Mouse (Mus musculus) thymus, adult 18-20 months (tissue): ENCODE results near the gene Fgfr2.
"Not testable (repeated sequence)": the region's sequence is repeated elsewhere in the genome, so short reads cannot be mapped to it uniquely, and the experiment has no call there.

Experiments
- DNase-seq, 2 experiments: peaks; one replicate each; pipeline ENCODE4 v3.0.0; 2022; ENCODE audit warnings: mixed read lengths in 2 of 2

Gene Fgfr2

DNA sequence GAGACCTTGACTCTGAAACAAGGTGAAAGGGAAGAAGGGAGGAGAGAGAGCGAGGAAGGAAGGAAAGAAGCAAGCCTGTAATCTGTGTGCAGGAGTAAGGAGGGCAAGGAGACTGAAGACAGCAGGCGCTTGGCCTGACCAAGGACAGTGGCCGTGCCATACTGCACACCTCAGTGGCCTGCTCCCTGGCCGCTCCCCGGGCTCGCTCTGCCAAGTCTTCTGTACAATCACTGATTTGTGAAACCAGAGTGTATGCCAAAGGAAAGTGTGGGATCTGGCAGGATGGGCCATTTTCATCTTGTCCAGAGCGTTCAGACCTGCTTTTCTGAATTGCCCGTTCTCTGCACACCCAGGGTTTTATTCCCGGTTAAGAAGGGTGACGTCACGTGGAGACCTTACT lies 441.9 kb downstream of the Fgfr2 start:
- DNase-seq, result no peak

DNA sequence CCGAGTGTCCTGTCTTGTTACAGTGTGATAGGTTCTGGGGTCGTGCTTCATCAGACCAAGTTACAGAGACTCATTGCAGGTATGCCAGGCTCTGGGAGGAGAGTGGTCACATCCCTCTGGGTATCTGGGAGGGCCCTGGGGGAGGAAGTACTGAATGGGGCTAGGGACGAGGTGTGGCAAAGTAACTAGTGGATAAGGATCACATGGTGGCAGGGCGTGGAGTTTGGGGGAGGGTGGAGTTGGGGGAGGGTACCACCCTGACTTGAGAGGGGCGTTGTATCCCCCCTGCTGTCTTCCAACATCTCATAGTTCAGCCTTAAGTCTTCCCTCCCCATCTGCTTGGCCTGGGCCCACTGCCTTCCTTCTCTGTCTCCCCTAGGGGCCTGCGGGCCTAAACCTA lies 443.6 kb downstream of the Fgfr2 start:
- DNase-seq, result no peak

DNA sequence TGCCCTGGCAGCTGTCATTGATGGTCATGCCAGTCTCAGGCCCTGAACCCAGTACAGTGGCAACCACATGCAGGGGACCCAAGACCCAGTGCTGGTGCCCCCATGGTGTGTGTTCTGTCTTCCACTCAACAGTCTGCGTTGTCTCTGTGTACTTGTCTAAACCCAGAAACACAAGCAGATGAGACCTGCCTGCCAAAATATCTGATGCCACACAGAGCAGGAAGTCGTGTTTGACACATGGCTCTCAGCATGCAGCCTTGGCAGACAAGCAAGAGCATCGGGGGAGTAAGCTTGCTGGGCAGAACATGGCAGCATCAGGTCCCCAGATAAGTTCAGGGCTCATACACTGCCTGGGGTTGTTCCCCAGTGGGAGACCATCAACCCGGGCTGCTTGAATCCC lies 444.0 kb downstream of the Fgfr2 start:
- no peak for DNase-seq

- no peak for DNase-seq
Measured at GRCm38 (mm10) chr7:132675922-132676321, 447.2 kb downstream of the Fgfr2 start.

- no peak for DNase-seq
Measured at GRCm38 (mm10) chr7:132673931-132674755, 449.0 kb downstream of the Fgfr2 start.

DNA sequence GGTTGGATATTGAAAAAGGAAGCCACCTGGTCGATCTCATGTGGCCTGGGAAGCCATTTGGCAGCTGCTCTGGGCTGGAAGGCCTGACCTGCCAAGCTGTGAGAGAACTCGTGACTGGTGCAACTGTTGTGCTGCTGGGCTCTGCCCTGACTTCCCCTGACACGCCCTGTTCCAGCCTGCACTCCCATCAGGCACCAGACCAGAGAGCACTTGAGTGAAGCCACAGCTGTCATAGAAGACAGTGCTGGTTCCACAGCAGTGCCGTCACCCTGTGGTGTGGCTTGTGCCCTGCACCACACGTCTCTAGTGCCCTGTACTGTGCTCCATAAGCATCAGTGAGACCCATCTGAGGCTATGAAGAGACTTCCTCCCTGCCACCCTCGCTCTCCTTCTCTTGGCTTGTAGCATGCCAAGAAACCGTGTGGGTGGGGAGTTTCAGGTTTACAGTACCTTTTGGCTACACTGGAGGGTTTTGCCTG lies 450.6 kb downstream of the Fgfr2 start:
- no peak for DNase-seq

DNA sequence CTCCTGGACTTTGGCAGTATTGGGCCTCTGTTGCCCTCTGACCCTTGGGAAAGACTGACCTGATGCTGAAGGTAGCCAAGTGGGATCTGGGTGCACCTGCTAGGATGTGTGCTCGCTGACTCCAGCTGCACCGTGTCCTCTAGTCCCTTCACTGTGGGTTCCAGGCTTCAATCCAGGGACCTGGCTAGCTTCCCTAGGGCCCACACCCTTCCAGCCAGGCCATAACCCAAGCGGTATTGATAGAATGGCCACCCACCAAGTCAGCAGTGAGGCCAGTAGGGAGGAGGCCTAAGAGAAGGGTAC lies 452.3 kb downstream of the Fgfr2 start:
- DNase-seq, result no peak

DNA sequence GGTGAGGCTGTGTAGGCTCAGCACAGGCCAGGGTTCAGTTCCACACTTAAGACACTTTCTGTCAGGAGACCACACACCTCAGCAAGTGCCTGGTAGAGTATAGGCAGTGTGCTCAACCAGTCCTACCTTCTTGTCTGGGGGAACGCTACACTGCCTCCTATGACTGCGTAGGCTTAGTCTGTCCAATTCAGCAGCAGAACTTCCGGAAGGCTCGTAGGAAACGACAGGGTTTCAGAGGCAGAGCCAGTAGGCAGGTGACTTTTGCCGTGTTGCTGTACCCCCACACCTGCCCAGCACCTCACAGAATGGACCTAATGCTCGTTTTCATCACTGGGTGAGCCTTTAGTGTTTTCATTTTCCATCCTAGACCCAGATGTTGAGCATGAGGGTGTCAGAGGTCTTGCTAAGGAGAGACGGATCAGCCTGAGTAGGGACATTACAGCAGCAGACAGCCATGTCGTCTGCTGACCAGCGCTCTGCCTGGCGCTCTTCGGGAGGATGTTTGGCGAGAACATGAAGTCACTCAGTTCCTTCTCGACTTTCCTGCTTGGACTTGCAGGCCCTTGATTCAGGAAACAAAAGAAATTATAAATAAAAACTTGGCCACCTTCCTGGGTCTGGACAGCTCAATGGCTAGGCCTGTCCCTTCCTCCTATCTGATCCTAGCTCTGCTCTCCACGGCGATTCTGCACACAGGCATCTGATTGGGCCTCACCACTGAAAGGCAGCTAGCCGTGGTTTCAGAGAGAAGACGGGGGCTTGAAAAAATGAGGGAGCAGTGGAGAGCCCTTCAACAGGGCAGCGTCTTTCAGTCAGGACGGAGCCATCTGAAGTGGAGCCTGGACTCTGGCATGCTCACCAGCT lies 452.9 kb downstream of the Fgfr2 start:
- no peak for DNase-seq

- DNase-seq, result no peak
Measured at GRCm38 (mm10) chr7:132668604-132669003, 454.5 kb downstream of the Fgfr2 start.

DNA sequence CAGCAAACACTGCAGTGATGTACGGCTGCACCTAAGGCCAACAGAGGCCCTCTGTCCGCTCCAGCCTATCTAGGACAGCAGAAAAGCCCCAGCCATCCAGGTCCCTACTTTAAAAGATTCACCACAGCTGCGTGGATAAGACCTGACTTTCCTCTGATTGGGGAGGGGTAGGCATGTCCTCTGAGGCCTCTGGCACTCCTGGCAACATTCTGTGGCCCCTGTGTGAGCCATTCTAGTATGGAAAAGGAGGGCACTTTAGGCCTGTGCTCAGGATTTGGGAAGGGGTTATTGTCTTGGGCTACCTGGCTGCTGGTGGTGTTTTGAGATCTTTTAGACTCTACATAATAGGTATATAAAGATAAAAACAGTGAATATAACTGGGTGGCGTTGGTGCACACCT lies 456.6 kb downstream of the Fgfr2 start:
- DNase-seq, result no peak

DNA sequence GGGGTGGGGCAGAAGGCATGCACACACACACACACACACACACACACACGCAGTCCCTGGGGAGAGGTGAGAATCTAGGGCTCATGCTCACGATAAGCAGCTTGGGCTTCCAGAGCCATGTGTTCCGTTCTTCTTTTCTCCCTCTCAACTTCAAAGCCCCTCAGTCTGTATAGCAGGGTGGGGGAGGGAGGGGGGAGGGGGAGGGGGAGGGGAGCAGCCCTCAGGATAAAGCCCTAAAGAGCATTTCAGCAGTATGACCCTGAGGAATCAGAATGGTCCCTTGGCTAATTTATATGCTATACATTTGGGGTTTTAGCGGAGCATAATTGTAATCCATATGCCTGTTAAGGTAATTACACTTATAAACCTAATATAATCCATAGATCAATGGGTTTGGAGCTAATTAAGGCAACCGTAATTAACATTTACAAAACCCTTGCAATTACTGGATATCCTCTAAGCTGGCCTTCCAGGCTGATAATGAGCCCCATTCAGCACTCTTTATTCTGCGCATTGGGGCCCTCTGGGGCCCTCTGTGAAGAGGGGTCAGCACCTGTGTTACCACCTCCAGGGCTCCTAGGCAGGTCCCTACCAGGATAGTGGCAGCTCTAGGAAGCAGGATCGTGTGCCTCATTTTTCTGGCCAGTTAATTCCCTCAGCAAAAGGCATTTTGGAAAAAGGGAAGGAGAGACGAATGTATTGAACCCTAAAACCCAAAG lies 457.3 kb downstream of the Fgfr2 start:
- DNase-seq, result no peak

DNA sequence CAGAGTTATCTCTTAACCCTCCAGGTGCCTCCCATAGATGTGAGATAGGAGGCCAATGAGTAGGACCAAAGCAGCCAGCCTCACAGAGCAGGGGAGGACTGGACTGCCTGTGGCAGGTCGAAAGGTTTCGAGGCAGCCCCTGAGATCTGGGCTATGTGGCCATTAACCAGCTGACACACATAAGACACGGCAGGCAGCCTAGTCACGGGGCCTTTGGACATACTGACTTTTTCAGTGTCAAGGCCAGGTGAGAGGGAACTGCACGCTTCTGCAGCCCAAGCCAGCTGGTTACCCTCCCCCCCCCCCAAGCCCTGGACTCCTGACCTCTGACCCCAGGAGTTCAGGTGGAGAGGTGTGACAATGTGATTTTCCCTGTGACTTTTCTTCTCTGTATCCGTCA lies 458.3 kb downstream of the Fgfr2 start:
- DNase-seq, result no peak

GRCm38 (mm10) chr7:132662831-132663230 lies 460.3 kb downstream of the Fgfr2 start:
- DNase-seq, result not testable (repeated sequence)

- DNase-seq, result no peak
Measured at GRCm38 (mm10) chr7:132659633-132660032, 463.5 kb downstream of the Fgfr2 start.

GRCm38 (mm10) chr7:132658688-132659087 lies 464.5 kb downstream of the Fgfr2 start:
- no peak for DNase-seq

DNA sequence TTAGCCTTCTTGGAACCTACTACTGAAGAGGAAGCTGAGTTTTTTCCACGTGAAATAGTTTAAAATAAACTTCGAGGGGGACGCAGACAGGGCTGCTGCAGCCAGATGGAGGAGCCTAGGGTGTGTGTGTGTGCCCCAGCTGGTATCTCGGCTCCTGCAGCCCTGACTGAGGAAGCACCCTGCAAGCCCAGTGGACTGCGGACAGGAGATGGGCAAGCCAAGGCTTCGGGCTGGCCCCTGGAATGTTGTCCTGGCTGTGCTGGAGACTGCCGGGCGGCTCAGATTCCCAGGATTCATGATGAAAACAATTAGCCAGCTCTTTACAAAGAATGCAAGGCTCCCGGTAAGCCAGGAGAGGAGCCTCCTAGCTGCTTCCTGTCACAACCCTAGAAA lies 465.1 kb downstream of the Fgfr2 start:
- no peak for DNase-seq

GRCm38 (mm10) chr7:132657371-132658057 lies 465.6 kb downstream of the Fgfr2 start:
- DNase-seq, result no peak

- DNase-seq, result peak; percentile 52 to 63
Measured at GRCm38 (mm10) chr7:132656548-132656947, 466.6 kb downstream of the Fgfr2 start.

DNA sequence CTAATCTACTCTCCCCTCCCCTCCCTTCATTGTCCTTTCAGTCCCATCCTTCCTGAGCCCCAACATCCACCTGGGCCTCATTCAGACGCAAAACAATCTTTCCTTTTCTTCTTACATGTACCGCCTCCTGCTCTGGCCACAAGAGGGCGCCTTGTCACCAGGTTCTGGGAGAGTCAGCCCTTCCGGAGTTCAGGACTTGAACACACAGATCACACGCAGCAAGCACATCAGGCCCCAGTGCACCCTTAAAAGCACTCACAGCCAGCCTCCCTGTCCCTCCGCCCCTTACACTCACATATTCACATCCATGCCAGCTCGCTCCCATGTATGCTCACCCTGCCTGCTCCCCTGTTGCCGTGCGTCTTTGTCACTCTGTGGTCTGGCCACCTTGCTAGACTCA lies 467.1 kb downstream of the Fgfr2 start:
- DNase-seq, result peak; percentile 71 to 74

- no peak for DNase-seq
Measured at GRCm38 (mm10) chr7:132654412-132654811, 468.7 kb downstream of the Fgfr2 start.

GRCm38 (mm10) chr7:132646514-132646913 lies 476.6 kb downstream of the Fgfr2 start:
- no peak for DNase-seq

- DNase-seq, result no peak
Measured at GRCm38 (mm10) chr7:132644605-132645279, 478.4 kb downstream of the Fgfr2 start.
